Mouse (Mus musculus): ENCODE results near the gene Nr1d1.

Nr1d1 gene

GRCm38 (mm10) chr11:98788139-98788538, 13.0 kb upstream of the Nr1d1 start:
- DNase-seq (ENCODE audit: low spot score), result no peak

- DNase-seq (ENCODE audit: low spot score), result no peak
These were observed 12.6 kb upstream of the Nr1d1 start for GRCm38 (mm10) chr11:98787691-98788090.

- DNase-seq (ENCODE audit: low spot score), result no peak
These were observed 12.1 kb upstream of the Nr1d1 start for GRCm38 (mm10) chr11:98787229-98787628.

GRCm38 (mm10) chr11:98786359-98787214, 11.5 kb upstream of the Nr1d1 start:
- peak; percentile 98 for DNase-seq (ENCODE audit: low spot score)

- DNase-seq (ENCODE audit: low spot score), result peak; percentile 88
These were observed 10.7 kb upstream of the Nr1d1 start for GRCm38 (mm10) chr11:98785772-98786281.

- no peak for DNase-seq (ENCODE audit: low spot score)
These were observed 10.1 kb upstream of the Nr1d1 start for GRCm38 (mm10) chr11:98785214-98785613.

- no peak for DNase-seq (ENCODE audit: low spot score)
These were observed 9.0 kb upstream of the Nr1d1 start for GRCm38 (mm10) chr11:98784139-98784538.

GRCm38 (mm10) chr11:98783236-98783696, 8.1 kb upstream of the Nr1d1 start:
- DNase-seq (ENCODE audit: low spot score), result peak; percentile 98

GRCm38 (mm10) chr11:98782651-98783235, 7.6 kb upstream of the Nr1d1 start:
- DNase-seq (ENCODE audit: low spot score), result no peak

- peak; percentile 78 for DNase-seq (ENCODE audit: low spot score)
These were observed 6.8 kb upstream of the Nr1d1 start for GRCm38 (mm10) chr11:98781851-98782512.

- DNase-seq (ENCODE audit: low spot score), result no peak
These were observed 2.8 kb upstream of the Nr1d1 start for GRCm38 (mm10) chr11:98777888-98778287.

GRCm38 (mm10) chr11:98776843-98777590, 1.9 kb upstream of the Nr1d1 start:
- DNase-seq (ENCODE audit: low spot score), result no peak

- DNase-seq (ENCODE audit: low spot score), result no peak
These were observed 1.1 kb upstream of the Nr1d1 start for GRCm38 (mm10) chr11:98776052-98776764.

GRCm38 (mm10) chr11:98775348-98776051, 367 bp upstream of the Nr1d1 start:
- DNase-seq (ENCODE audit: low spot score), result peak; percentile 100

GRCm38 (mm10) chr11:98773635-98774295, 1.4 kb downstream of the Nr1d1 start:
- DNase-seq (ENCODE audit: low spot score), result peak; percentile 100

- no peak for DNase-seq (ENCODE audit: low spot score)
These were observed 2.4 kb downstream of the Nr1d1 start for GRCm38 (mm10) chr11:98772667-98773171.

- DNase-seq (ENCODE audit: low spot score), result no peak
These were observed 3.1 kb downstream of the Nr1d1 start for GRCm38 (mm10) chr11:98771844-98772525.

- DNase-seq (ENCODE audit: low spot score), result no peak
These were observed 4.0 kb downstream of the Nr1d1 start for GRCm38 (mm10) chr11:98771131-98771530.
